Mouse (Mus musculus) gastrocnemius, adult 18-20 months (tissue): ENCODE results near the gene BC030870. TPM values are rescaled to one million over a fixed set of nuclear protein-coding genes. Genes with fewer than 3 reads are reported as not detected.

Experiments
- DNase-seq: peaks from one replicate; pipeline ENCODE4 v3.0.0; 2021; ENCODE audit warnings: low spot score
- microRNA-seq: library from miRNA; unstranded; fragments of <30 nt; microRNA quantifications from one replicate; pipeline ENCODE4 v1.2.0, GENCODE M21; 2021
- total RNA-seq, 2 experiments: library from RNA; stranded (reverse); gene quantifications; 2 replicates each; pipeline ENCODE4 v1.2.3; 2021

Gene BC030870
- total RNA-seq, 2 experiments from 2014 or later = not detected

- no peak for DNase-seq
These were observed 48.6 kb downstream of the BC030870 start for GRCm38 (mm10) chr8:65080731-65081130.

GRCm38 (mm10) chr8:65074733-65075132, 54.6 kb downstream of the BC030870 start, which contains the start of gene Gm10663:
TSS of gene Gm10663 (plus strand) at chr8:65075033.
- no peak for DNase-seq

GRCm38 (mm10) chr8:65070996-65071395, 58.4 kb downstream of the BC030870 start:
- no peak for DNase-seq

- DNase-seq = no peak
These were observed 60.9 kb downstream of the BC030870 start for GRCm38 (mm10) chr8:65068473-65068819.

GRCm38 (mm10) chr8:65067694-65068472, 61.5 kb downstream of the BC030870 start:
- no peak for DNase-seq

GRCm38 (mm10) chr8:65067031-65067430, 62.3 kb downstream of the BC030870 start:
- DNase-seq = no peak

- no peak for DNase-seq
These were observed 63.7 kb downstream of the BC030870 start for GRCm38 (mm10) chr8:65065622-65066021.

- DNase-seq = no peak
These were observed 65.3 kb downstream of the BC030870 start for GRCm38 (mm10) chr8:65064071-65064470.

- no peak for DNase-seq
These were observed 67.2 kb downstream of the BC030870 start for GRCm38 (mm10) chr8:65062195-65062594.

- DNase-seq = no peak
These were observed 72.6 kb downstream of the BC030870 start for GRCm38 (mm10) chr8:65056722-65057121.

- no peak for DNase-seq
These were observed 75.4 kb downstream of the BC030870 start for GRCm38 (mm10) chr8:65053968-65054367.

- DNase-seq = no peak
These were observed 75.8 kb downstream of the BC030870 start for GRCm38 (mm10) chr8:65053554-65053953.

GRCm38 (mm10) chr8:65047801-65048200, 81.6 kb downstream of the BC030870 start:
- no peak for DNase-seq

- DNase-seq = no peak
These were observed 82.2 kb downstream of the BC030870 start for GRCm38 (mm10) chr8:65047193-65047592.

GRCm38 (mm10) chr8:65046565-65046964, 82.8 kb downstream of the BC030870 start:
- DNase-seq = no peak

- no peak for DNase-seq
These were observed 92.2 kb downstream of the BC030870 start, which contains the start of gene Apela for GRCm38 (mm10) chr8:65037117-65037533. TSS of gene Apela (minus strand) at chr8:65037336.

Small RNA genes lying within 50 kb of the gene (microRNA-seq; reads per million reads assigned to microRNA genes)
- gene Gm24333 = not detected

Other genes with a start within 250 kb of the BC030870 start
- gene Tmem192, start 182.4 kb downstream of the BC030870 start, total RNA-seq = 10 to 100 TPM; 21.8 TPM
- gene Trim75, start 141.7 kb downstream of the BC030870 start, total RNA-seq = not detected
- gene Trim61, start 111.0 kb downstream of the BC030870 start, total RNA-seq = not detected
- gene Trim60, start 111.0 kb downstream of the BC030870 start, total RNA-seq = not detected
- gene Apela, start 92.2 kb downstream of the BC030870 start, total RNA-seq = not detected
- not detected for gene Gm10663, start 54.5 kb downstream of the BC030870 start, total RNA-seq